Mouse (Mus musculus): ENCODE results near the gene Slc25a13. TPM values are rescaled to one million over a fixed set of nuclear protein-coding genes. Genes with fewer than 3 reads are reported as not detected.
"Not testable (repeated sequence)": the region's sequence is repeated elsewhere in the genome, so short reads cannot be mapped to it uniquely, and the experiment has no call there.

The Slc25a13 gene
- total and polyA plus RNA-seq, 2 experiments from 2014 or later = 3.4 to 3.5 TPM

- H3K9ac ChIP-seq (replicated peaks; ENCODE audit: low read length) = no peak overlapping the region
- ATAC-seq (no peak), DNase-seq (ENCODE audit: low spot score) (no peak)
- WGBS = 80% methylated on average over 7 of the region's 7 CpGs
- H3K9me3 ChIP-seq (ENCODE audit: low read length) = no peaks in the 10 kb centered on the region
- no peak overlapping the region for H3K27ac ChIP-seq
- H3K4me1 ChIP-seq (ENCODE audit: insufficient read depth, low read length) = no peaks in the 10 kb centered on the region
- no peak overlapping the region for H3K4me3 ChIP-seq (ENCODE audit: low read length)
- no peak overlapping the region for H3K4me2 ChIP-seq (ENCODE audit: low read depth, low read length)
- TF ChIP-seq CTCF (IDR thresholded peaks at IDR 0.05; ENCODE audit: low read depth) = no peak
- no peaks in the 10 kb centered on the region for H3K36me3 ChIP-seq (ENCODE audit: insufficient read depth, low read length)
- no peaks in the 10 kb centered on the region for H3K27me3 ChIP-seq (ENCODE audit: insufficient read depth, low read length)
These were observed 31.8 kb downstream of the Slc25a13 start for GRCm38 (mm10) chr6:6184921-6185734.

GRCm38 (mm10) chr6:6183601-6184000, 33.4 kb downstream of the Slc25a13 start:
- Histone ChIP-seq H3K4me3 (ENCODE audit: low read length) (no peak overlapping the region), H3K27me3 (ENCODE audit: insufficient read depth, low read length) (no peaks in the 10 kb centered on the region), H3K9me3 (ENCODE audit: low read length) (no peaks in the 10 kb centered on the region), H3K4me2 (ENCODE audit: low read depth, low read length) (no peak overlapping the region), H3K27ac (no peak overlapping the region), H3K9ac (replicated peaks; ENCODE audit: low read length) (no peak overlapping the region), H3K36me3 (ENCODE audit: insufficient read depth, low read length) (no peaks in the 10 kb centered on the region), H3K4me1 (ENCODE audit: insufficient read depth, low read length) (no peaks in the 10 kb centered on the region)
- no peak for TF ChIP-seq CTCF (IDR thresholded peaks at IDR 0.05; ENCODE audit: low read depth)
- ATAC-seq = no peak
- DNase-seq (ENCODE audit: low spot score) = no peak
- 46% methylated on average over 8 of the region's 8 CpGs for WGBS

GRCm38 (mm10) chr6:6182191-6182590, 34.8 kb downstream of the Slc25a13 start:
- Histone ChIP-seq H3K4me1 (ENCODE audit: insufficient read depth, low read length) (no peaks in the 10 kb centered on the region), H3K27me3 (ENCODE audit: insufficient read depth, low read length) (no peaks in the 10 kb centered on the region), H3K27ac (no peak overlapping the region), H3K4me3 (ENCODE audit: low read length) (no peak overlapping the region), H3K9ac (replicated peaks; ENCODE audit: low read length) (no peak overlapping the region), H3K4me2 (ENCODE audit: low read depth, low read length) (no peak overlapping the region), H3K9me3 (ENCODE audit: low read length) (no peaks in the 10 kb centered on the region), H3K36me3 (ENCODE audit: insufficient read depth, low read length) (no peaks in the 10 kb centered on the region)
- WGBS = 93% methylated on average over 7 of the region's 7 CpGs
- ATAC-seq (no peak), DNase-seq (ENCODE audit: low spot score) (no peak)
- TF ChIP-seq CTCF (IDR thresholded peaks at IDR 0.05; ENCODE audit: low read depth) = no peak

- H3K4me2 ChIP-seq (ENCODE audit: low read depth, low read length); H3K27ac ChIP-seq; H3K9me3 ChIP-seq (ENCODE audit: low read length); H3K4me3 ChIP-seq (ENCODE audit: low read length); H3K36me3 ChIP-seq (ENCODE audit: insufficient read depth, low read length); H3K4me1 ChIP-seq (ENCODE audit: insufficient read depth, low read length); ATAC-seq; H3K27me3 ChIP-seq (ENCODE audit: insufficient read depth, low read length); DNase-seq (ENCODE audit: low spot score); H3K9ac ChIP-seq (replicated peaks; ENCODE audit: low read length): not testable (repeated sequence)
- 96% methylated on average over 15 of the region's 15 CpGs for WGBS
These were observed 38.6 kb downstream of the Slc25a13 start for GRCm38 (mm10) chr6:6178341-6178740.

- Histone ChIP-seq H3K9ac (replicated peaks; ENCODE audit: low read length) (no peak overlapping the region), H3K27me3 (ENCODE audit: insufficient read depth, low read length) (peaks cover 5% of the 10 kb centered on the region; the same call in 1 of the 2 replicates), H3K27ac (no peak overlapping the region), H3K36me3 (ENCODE audit: insufficient read depth, low read length) (no peaks in the 10 kb centered on the region), H3K4me2 (ENCODE audit: low read depth, low read length) (no peak overlapping the region), H3K9me3 (ENCODE audit: low read length) (no peaks in the 10 kb centered on the region), H3K4me3 (ENCODE audit: low read length) (no peak overlapping the region), H3K4me1 (ENCODE audit: insufficient read depth, low read length) (no peaks in the 10 kb centered on the region; the same call in 1 of the 2 replicates)
- no peak for ATAC-seq
- no peak for TF ChIP-seq CTCF (IDR thresholded peaks at IDR 0.05; ENCODE audit: low read depth)
- WGBS = 56% methylated on average over 5 of the region's 5 CpGs
- DNase-seq (ENCODE audit: low spot score) = no peak
These were observed 41.5 kb downstream of the Slc25a13 start for GRCm38 (mm10) chr6:6175350-6175971.

- Histone ChIP-seq H3K27ac (no peak overlapping the region), H3K9me3 (ENCODE audit: low read length) (no peaks in the 10 kb centered on the region), H3K4me3 (ENCODE audit: low read length) (no peak overlapping the region), H3K4me2 (ENCODE audit: low read depth, low read length) (no peak overlapping the region), H3K9ac (replicated peaks; ENCODE audit: low read length) (no peak overlapping the region), H3K36me3 (ENCODE audit: insufficient read depth, low read length) (no peaks in the 10 kb centered on the region), H3K4me1 (ENCODE audit: insufficient read depth, low read length) (no peaks in the 10 kb centered on the region; the same call in 1 of the 2 replicates), H3K27me3 (ENCODE audit: insufficient read depth, low read length) (peaks cover 5% of the 10 kb centered on the region; the same call in 1 of the 2 replicates)
- DNase-seq (ENCODE audit: low spot score) = peak; percentile 52
- peak; percentile 64 for ATAC-seq
- WGBS = 23% methylated on average over 9 of the region's 9 CpGs
- TF ChIP-seq CTCF (IDR thresholded peaks at IDR 0.05; ENCODE audit: low read depth) = 0 out of 2 replicates have a peak, but pooled peaks have one; percentile 3
These were observed 42.9 kb downstream of the Slc25a13 start for GRCm38 (mm10) chr6:6173935-6174561.
